Mouse (Mus musculus) spleen, adult 2 months (tissue): Measurements from ENCODE around the gene Nup93. TPM values are rescaled to one million over a fixed set of nuclear protein-coding genes. Genes with fewer than 3 reads are reported as not detected.

Source experiments
- DNase-seq, 2 experiments: peaks; one replicate each; pipeline versions ENCODE4 v3.0.0 to v3.0.0-alpha.2; 2012 to 2021; ENCODE audit warnings: low spot score in 2 of 2, low read depth in 1 of 2
- H3K27ac ChIP-seq: fragments of 200-500 bp; 2 replicates; pipeline ENCODE4 v1.5.1; 2012; ENCODE audit warnings: low read length, inconsistent platforms; ENCODE audit not compliant: insufficient read depth
- H3K27me3 ChIP-seq: fragments of 200-500 bp; 2 replicates; pipeline ENCODE4 v1.6.1; 2012; ENCODE audit warnings: mild to moderate bottlenecking, moderate library complexity, low read length, inconsistent platforms; ENCODE audit not compliant: control insufficient read depth, insufficient read depth
- H3K36me3 ChIP-seq: fragments of 200-500 bp; 2 replicates; pipeline ENCODE4 v1.6.1; 2012; ENCODE audit warnings: mild to moderate bottlenecking, low read length, inconsistent platforms; ENCODE audit not compliant: control insufficient read depth, insufficient read depth
- H3K4me1 ChIP-seq: fragments of 200-500 bp; 2 replicates; pipeline ENCODE4 v1.6.1; 2011; ENCODE audit warnings: inconsistent platforms; ENCODE audit not compliant: control insufficient read depth, insufficient read depth, insufficient read length
- H3K4me3 ChIP-seq: fragments of 200-500 bp; 2 replicates; pipeline ENCODE4 v1.5.1; 2011; ENCODE audit warnings: mild to moderate bottlenecking, inconsistent platforms; ENCODE audit not compliant: insufficient read depth, insufficient read length; ENCODE audit errors: extremely low read depth
- CTCF ChIP-seq: fragments of 200-500 bp; IDR thresholded peaks from 2 replicates; pipeline ENCODE4 v1.5.1; 2011; ENCODE audit warnings: mild to moderate bottlenecking, inconsistent platforms; ENCODE audit not compliant: insufficient read depth, insufficient read length, insufficient replicate concordance; ENCODE audit errors: extremely low read depth
- POLR2A ChIP-seq: fragments of 200-500 bp; IDR thresholded peaks from 2 replicates; pipeline ENCODE4 v1.6.1; 2011; ENCODE audit warnings: low read depth, low read length, inconsistent platforms
- WGBS: fragments of 180-500 bp; shearing (Covaris S2); methylation state at CpG from one replicate; pipeline ENCODE4 v1.1.7; 2018; 5-methylcytosine and 5-hydroxymethylcytosine counted together
- polyA plus RNA-seq: library from polyadenylated mRNA; depleted of rRNA; stranded (reverse); fragments of >200 nt; gene quantifications from 2 replicates; pipeline ENCODE4 v1.2.3, GENCODE M21; 2012

Nup93 gene
- polyA plus RNA-seq, 1 experiment = 13.2 TPM

DNA sequence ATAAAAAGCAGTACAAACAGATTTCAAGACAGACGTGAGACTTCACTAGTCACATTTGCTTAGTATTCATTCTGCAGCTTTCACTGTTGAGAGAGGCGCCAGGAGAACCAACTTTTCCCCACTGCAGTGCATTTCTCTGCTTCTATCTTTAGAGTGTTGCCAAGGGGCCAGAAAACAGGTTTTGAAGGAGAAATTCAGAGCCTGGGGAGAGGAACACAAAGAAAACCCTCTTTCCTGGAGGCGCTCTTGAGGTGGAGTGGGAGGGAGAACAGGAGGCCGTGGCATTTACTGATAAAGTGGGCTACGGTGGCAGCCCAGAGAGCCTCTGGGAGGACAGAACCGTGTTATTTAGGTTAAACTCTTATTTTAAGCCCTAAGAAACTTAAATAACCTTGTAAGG is 81.3 kb downstream of the Nup93 start:
- Histone ChIP-seq H3K4me1 (no peaks in the 10 kb centered on the region), H3K27me3 (no peaks in the 10 kb centered on the region), H3K4me3 (no peak overlapping the region), H3K27ac (no peak overlapping the region), H3K36me3 (peaks cover 12% of the 10 kb centered on the region)
- 82% methylated on average over 6 of the region's 6 CpGs for WGBS
- no peak for TF ChIP-seq POLR2A
- DNase-seq = no peak

DNA sequence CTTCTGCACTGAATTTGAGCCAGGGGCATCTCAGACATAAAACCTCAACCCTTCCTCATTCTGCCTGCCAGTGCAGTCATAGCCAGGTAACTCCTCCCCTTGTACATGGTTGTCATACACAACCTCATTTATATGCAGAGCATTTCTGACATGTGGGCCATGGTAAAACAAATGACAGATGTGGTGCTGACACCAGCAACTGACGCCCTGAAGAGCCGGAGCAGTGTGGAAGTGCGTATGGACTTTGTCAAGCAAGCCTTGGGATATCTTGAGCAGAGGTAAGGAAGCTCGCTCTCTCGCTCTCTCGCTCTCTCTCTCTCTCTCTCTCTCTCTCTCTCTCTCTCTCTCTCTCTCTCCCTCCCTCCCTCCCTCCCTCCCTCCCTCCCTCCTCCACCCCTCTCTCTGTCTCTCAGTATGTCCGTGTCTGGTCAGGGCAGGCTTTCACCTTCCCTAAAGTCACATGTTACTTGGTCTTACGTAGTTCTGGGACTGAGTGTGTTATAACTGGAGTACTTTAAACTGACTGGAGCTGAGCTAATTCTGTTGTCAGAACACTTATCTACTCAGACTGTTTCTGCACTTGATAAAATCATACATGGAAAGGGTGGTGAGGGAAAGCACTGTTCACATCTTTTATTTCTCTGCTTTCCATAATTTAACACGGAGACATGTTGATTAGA is 82.1 kb downstream of the Nup93 start:
- TF ChIP-seq CTCF (no peak), POLR2A (no peak)

DNA sequence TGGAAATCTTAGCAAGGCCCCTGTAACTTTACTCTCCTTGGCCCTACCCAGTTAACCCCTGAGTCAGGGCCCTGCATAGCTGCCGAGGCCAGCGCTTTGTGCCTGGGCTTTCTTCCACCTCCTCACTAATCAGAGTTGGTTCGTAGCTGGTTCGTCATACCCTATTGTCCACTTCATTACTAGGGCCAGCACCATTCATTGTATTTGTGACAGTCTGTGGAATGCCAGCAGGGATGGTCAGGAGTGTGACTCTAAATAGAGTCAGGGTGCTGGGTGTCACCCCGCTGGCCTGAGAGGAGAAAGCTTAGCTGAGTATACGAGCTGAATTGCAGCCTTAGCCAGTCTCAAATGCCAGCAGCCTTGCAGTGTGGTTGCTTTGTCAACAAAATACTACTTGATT is 82.7 kb downstream of the Nup93 start:
- WGBS = 95% methylated on average over 6 of the region's 6 CpGs
- no peak for TF ChIP-seq POLR2A
- Histone ChIP-seq H3K4me1 (no peaks in the 10 kb centered on the region), H3K27ac (no peak overlapping the region), H3K36me3 (peaks cover 15% of the 10 kb centered on the region), H3K4me3 (no peak overlapping the region), H3K27me3 (no peaks in the 10 kb centered on the region)
- DNase-seq = no peak

More for the DNA sequence above, 82.1 kb downstream of the Nup93 start:
- Histone ChIP-seq H3K4me1 (no peaks in the 10 kb centered on the region), H3K4me3 (no peak overlapping the region), H3K27ac (no peak overlapping the region), H3K27me3 (no peaks in the 10 kb centered on the region), H3K36me3 (peaks cover 12% of the 10 kb centered on the region)
- 88% methylated on average over 9 of the region's 9 CpGs for WGBS
- DNase-seq = no peak

DNA sequence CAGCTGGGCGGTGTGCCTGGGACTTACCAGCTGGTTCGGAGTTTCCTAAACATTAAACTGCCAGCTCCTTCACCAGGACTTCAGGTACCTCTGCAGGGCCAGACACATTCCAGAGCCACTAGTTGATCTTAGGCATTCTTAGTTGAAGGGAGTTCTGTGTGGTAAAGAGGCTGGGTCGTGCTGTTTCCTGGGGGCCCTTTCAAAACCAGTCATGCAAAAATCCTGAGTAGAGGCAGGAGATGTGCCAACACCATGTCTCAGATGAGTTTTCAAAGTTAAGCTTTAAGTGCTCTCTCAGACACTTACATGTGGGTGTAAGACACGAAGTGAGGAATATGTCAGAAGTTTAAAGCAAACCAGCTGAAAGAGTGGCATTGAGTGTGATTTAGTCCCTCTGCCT is 86.4 kb downstream of the Nup93 start:
- Histone ChIP-seq H3K27me3 (no peaks in the 10 kb centered on the region), H3K36me3 (peaks cover 20% of the 10 kb centered on the region), H3K27ac (no peak overlapping the region), H3K4me3 (no peak overlapping the region), H3K4me1 (no peaks in the 10 kb centered on the region)
- TF ChIP-seq POLR2A (no peak), CTCF (no peak)
- 63% methylated on average over 4 of the region's 4 CpGs for WGBS
- no peak for DNase-seq

DNA sequence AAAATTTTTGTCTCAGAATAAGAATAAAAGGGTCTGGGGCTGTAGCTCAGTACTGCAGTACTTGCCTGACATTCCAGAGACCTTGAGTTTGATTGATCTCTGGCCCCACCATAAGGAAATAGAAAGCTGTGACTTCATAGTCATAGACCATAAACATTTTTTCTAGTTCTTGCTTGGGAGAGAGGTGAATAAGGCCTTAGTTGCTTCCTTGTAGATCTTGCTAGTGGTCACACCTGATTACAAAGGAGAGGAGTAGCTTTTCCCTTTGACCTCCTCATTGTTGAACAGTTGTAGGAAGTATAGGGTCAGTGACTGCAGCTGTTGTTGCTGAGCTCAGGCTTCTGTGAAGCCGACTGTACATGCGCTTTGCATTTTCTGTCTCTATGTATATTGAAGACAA is 90.0 kb downstream of the Nup93 start:
- no peak overlapping the region for H3K27ac ChIP-seq
- no peaks in the 10 kb centered on the region for H3K27me3 ChIP-seq
- no peak overlapping the region for H3K4me3 ChIP-seq
- TF ChIP-seq POLR2A (no peak), CTCF (no peak)
- H3K4me1 ChIP-seq = no peaks in the 10 kb centered on the region
- 80% methylated on average over 2 of the region's 2 CpGs for WGBS
- no peak for DNase-seq
- peaks cover 28% of the 10 kb centered on the region for H3K36me3 ChIP-seq

GRCm38 (mm10) chr8:94306989-94307513 is 92.7 kb downstream of the Nup93 start:
- H3K36me3 ChIP-seq = peaks cover 30% of the 10 kb centered on the region
- no peak overlapping the region for H3K4me3 ChIP-seq
- H3K27ac ChIP-seq = no peak overlapping the region
- WGBS = 39% methylated on average over 7 of the region's 7 CpGs
- H3K27me3 ChIP-seq = no peaks in the 10 kb centered on the region
- DNase-seq = no peak
- TF ChIP-seq POLR2A = no peak
- no peak for TF ChIP-seq CTCF
- no peaks in the 10 kb centered on the region for H3K4me1 ChIP-seq

GRCm38 (mm10) chr8:94307652-94308051 is 93.3 kb downstream of the Nup93 start:
- no peaks in the 10 kb centered on the region for H3K4me1 ChIP-seq
- no peak overlapping the region for H3K4me3 ChIP-seq
- TF ChIP-seq POLR2A = no peak
- TF ChIP-seq CTCF = no peak
- DNase-seq = no peak
- H3K27me3 ChIP-seq = no peaks in the 10 kb centered on the region
- H3K27ac ChIP-seq = no peak overlapping the region
- WGBS = 71% methylated on average over 9 of the region's 9 CpGs
- H3K36me3 ChIP-seq = peaks cover 27% of the 10 kb centered on the region
